Mouse (Mus musculus): Measurements from ENCODE around the gene Upk3bl. TPM values are rescaled to one million over a fixed set of nuclear protein-coding genes. Genes with fewer than 3 reads are reported as not detected.
"Not testable (repeated sequence)": the region's sequence is repeated elsewhere in the genome, so short reads cannot be mapped to it uniquely, and the experiment has no call there.

Upk3bl gene
- polyA plus RNA-seq, 1 experiment from 2014 or later: 4.9 TPM

- H3K9me3 ChIP-seq (replicated peaks): no peaks in the 10 kb centered on the region
- H3K27me3 ChIP-seq (ENCODE audit: low read depth, poor library complexity, severe bottlenecking): peaks cover 7% of the 10 kb centered on the region; the same call in 1 of the 2 replicates
- H3K4me3 ChIP-seq: no peak overlapping the region
- no peak overlapping the region for H3K27ac ChIP-seq
- no peaks in the 10 kb centered on the region for H3K36me3 ChIP-seq
- H3K4me1 ChIP-seq: peaks cover 15% of the 10 kb centered on the region
- DNase-seq (ENCODE audit: low spot score): no peak
- 80% methylated on average over 8 of the region's 8 CpGs for WGBS
These were observed 1.2 kb upstream of the Upk3bl start for GRCm38 (mm10) chr5:136052861-136053655.

GRCm38 (mm10) chr5:136056062-136056461 lies 1.8 kb downstream of the Upk3bl start:
- H3K4me1 ChIP-seq: peaks cover 18% of the 10 kb centered on the region
- H3K9me3 ChIP-seq (replicated peaks): no peaks in the 10 kb centered on the region
- no peak for DNase-seq (ENCODE audit: low spot score)
- no peak overlapping the region for H3K27ac ChIP-seq
- H3K27me3 ChIP-seq (ENCODE audit: low read depth, poor library complexity, severe bottlenecking): peaks cover 28% of the 10 kb centered on the region
- 44% methylated on average over 4 of the region's 4 CpGs for WGBS
- no peaks in the 10 kb centered on the region for H3K36me3 ChIP-seq
- H3K4me3 ChIP-seq: no peak overlapping the region

GRCm38 (mm10) chr5:136057085-136057484 lies 2.8 kb downstream of the Upk3bl start:
- 0 out of 2 replicates have a peak overlapping the region, but pooled peaks have one; percentile 25 for H3K27ac ChIP-seq
- DNase-seq (ENCODE audit: low spot score): no peak

GRCm38 (mm10) chr5:136061567-136061966 lies 7.3 kb downstream of the Upk3bl start:
- 12% methylated on average over 12 of the region's 12 CpGs for WGBS
- Histone ChIP-seq H3K36me3 (no peaks in the 10 kb centered on the region), H3K27ac (no peak overlapping the region), H3K9me3 (replicated peaks) (no peaks in the 10 kb centered on the region), H3K4me1 (peaks cover 8% of the 10 kb centered on the region; the same call in 1 of the 2 replicates), H3K27me3 (ENCODE audit: low read depth, poor library complexity, severe bottlenecking) (peaks cover 29% of the 10 kb centered on the region), H3K4me3 (no peak overlapping the region)
- DNase-seq (ENCODE audit: low spot score): peak; percentile 92

More at GRCm38 (mm10) chr5:136057085-136057484, 2.8 kb downstream of the Upk3bl start:
- H3K4me3 ChIP-seq: no peak overlapping the region
- no peaks in the 10 kb centered on the region for H3K36me3 ChIP-seq
- H3K27me3 ChIP-seq (ENCODE audit: low read depth, poor library complexity, severe bottlenecking): peaks cover 29% of the 10 kb centered on the region
- 25% methylated on average over 8 of the region's 8 CpGs for WGBS
- no peaks in the 10 kb centered on the region for H3K9me3 ChIP-seq (replicated peaks)
- H3K4me1 ChIP-seq: peaks cover 8% of the 10 kb centered on the region; the same call in 1 of the 2 replicates

- H3K4me1 ChIP-seq: 0 out of 2 replicates have a peak, but pooled peaks cover 3% of the 10 kb centered on the region
- no peak overlapping the region for H3K4me3 ChIP-seq
- H3K36me3 ChIP-seq: no peaks in the 10 kb centered on the region
- no peak overlapping the region for H3K27ac ChIP-seq
- 92% methylated on average over 10 of the region's 10 CpGs for WGBS
- DNase-seq (ENCODE audit: low spot score): no peak
- no peaks in the 10 kb centered on the region for H3K9me3 ChIP-seq (replicated peaks)
- peaks cover 23% of the 10 kb centered on the region for H3K27me3 ChIP-seq (ENCODE audit: low read depth, poor library complexity, severe bottlenecking)
These were observed 9.6 kb downstream of the Upk3bl start for GRCm38 (mm10) chr5:136063920-136064319.

GRCm38 (mm10) chr5:136066404-136067148 lies 12.3 kb downstream of the Upk3bl start:
- not testable (repeated sequence) for H3K36me3 ChIP-seq; H3K4me1 ChIP-seq; H3K27ac ChIP-seq; DNase-seq (ENCODE audit: low spot score); H3K27me3 ChIP-seq (ENCODE audit: low read depth, poor library complexity, severe bottlenecking); H3K4me3 ChIP-seq; H3K9me3 ChIP-seq (replicated peaks)
- WGBS: 78% methylated on average over 11 of the region's 11 CpGs

GRCm38 (mm10) chr5:136069411-136069810 lies 15.1 kb downstream of the Upk3bl start:
- H3K4me1 ChIP-seq: no peaks in the 10 kb centered on the region
- H3K36me3 ChIP-seq: no peaks in the 10 kb centered on the region
- no peak for DNase-seq (ENCODE audit: low spot score)
- no peaks in the 10 kb centered on the region for H3K9me3 ChIP-seq (replicated peaks)
- H3K27ac ChIP-seq: no peak overlapping the region
- 0 out of 2 replicates have a peak, but pooled peaks cover 5% of the 10 kb centered on the region for H3K27me3 ChIP-seq (ENCODE audit: low read depth, poor library complexity, severe bottlenecking)
- H3K4me3 ChIP-seq: no peak overlapping the region
- 70% methylated on average over 2 of the region's 2 CpGs for WGBS

GRCm38 (mm10) chr5:136073051-136073450 lies 18.8 kb downstream of the Upk3bl start:
- no peak overlapping the region for H3K27ac ChIP-seq
- H3K36me3 ChIP-seq: no peaks in the 10 kb centered on the region
- WGBS: 68% methylated on average over 6 of the region's 6 CpGs
- no peak for DNase-seq (ENCODE audit: low spot score)
- H3K4me3 ChIP-seq: no peak overlapping the region
- H3K9me3 ChIP-seq (replicated peaks): no peaks in the 10 kb centered on the region
- H3K4me1 ChIP-seq: no peaks in the 10 kb centered on the region
- no peaks in the 10 kb centered on the region for H3K27me3 ChIP-seq (ENCODE audit: low read depth, poor library complexity, severe bottlenecking)

- H3K27ac ChIP-seq: no peak overlapping the region
- no peaks in the 10 kb centered on the region for H3K27me3 ChIP-seq (ENCODE audit: low read depth, poor library complexity, severe bottlenecking)
- no peaks in the 10 kb centered on the region for H3K9me3 ChIP-seq (replicated peaks)
- H3K4me1 ChIP-seq: no peaks in the 10 kb centered on the region
- H3K4me3 ChIP-seq: no peak overlapping the region
- no peaks in the 10 kb centered on the region for H3K36me3 ChIP-seq
- DNase-seq (ENCODE audit: low spot score): no peak
- 65% methylated on average over 11 of the region's 11 CpGs for WGBS
These were observed 19.2 kb downstream of the Upk3bl start for GRCm38 (mm10) chr5:136073526-136073925.

- Histone ChIP-seq H3K4me1 (no peaks in the 10 kb centered on the region), H3K27ac (no peak overlapping the region), H3K9me3 (replicated peaks) (no peaks in the 10 kb centered on the region), H3K27me3 (ENCODE audit: low read depth, poor library complexity, severe bottlenecking) (no peaks in the 10 kb centered on the region), H3K36me3 (no peaks in the 10 kb centered on the region), H3K4me3 (no peak overlapping the region)
- 91% methylated on average over 5 of the region's 5 CpGs for WGBS
- DNase-seq (ENCODE audit: low spot score): no peak
These were observed 20.8 kb downstream of the Upk3bl start for GRCm38 (mm10) chr5:136075076-136075475.

GRCm38 (mm10) chr5:136076284-136076683 lies 22.0 kb downstream of the Upk3bl start:
- Histone ChIP-seq H3K4me1 (no peaks in the 10 kb centered on the region), H3K36me3 (no peaks in the 10 kb centered on the region), H3K4me3 (no peak overlapping the region), H3K27ac (no peak overlapping the region), H3K27me3 (ENCODE audit: low read depth, poor library complexity, severe bottlenecking) (no peaks in the 10 kb centered on the region), H3K9me3 (replicated peaks) (no peaks in the 10 kb centered on the region)
- DNase-seq (ENCODE audit: low spot score): no peak
- 73% methylated on average over 7 of the region's 7 CpGs for WGBS

GRCm38 (mm10) chr5:136077001-136077550 lies 22.8 kb downstream of the Upk3bl start:
- no peaks in the 10 kb centered on the region for H3K36me3 ChIP-seq
- H3K27ac ChIP-seq: no peak overlapping the region
- no peaks in the 10 kb centered on the region for H3K4me1 ChIP-seq
- DNase-seq (ENCODE audit: low spot score): no peak
- WGBS: 90% methylated on average over 9 of the region's 9 CpGs
- no peaks in the 10 kb centered on the region for H3K27me3 ChIP-seq (ENCODE audit: low read depth, poor library complexity, severe bottlenecking)
- H3K9me3 ChIP-seq (replicated peaks): no peaks in the 10 kb centered on the region
- H3K4me3 ChIP-seq: no peak overlapping the region

- H3K9me3 ChIP-seq (replicated peaks): no peaks in the 10 kb centered on the region
- peaks cover under 1% of the 10 kb centered on the region; the same call in 1 of the 2 replicates for H3K4me1 ChIP-seq
- DNase-seq (ENCODE audit: low spot score): no peak
- 95% methylated on average over 5 of the region's 5 CpGs for WGBS
- H3K4me3 ChIP-seq: no peak overlapping the region
- no peak overlapping the region for H3K27ac ChIP-seq
- 0 out of 2 replicates have a peak, but pooled peaks cover 4% of the 10 kb centered on the region for H3K27me3 ChIP-seq (ENCODE audit: low read depth, poor library complexity, severe bottlenecking)
- H3K36me3 ChIP-seq: no peaks in the 10 kb centered on the region
These were observed 23.8 kb downstream of the Upk3bl start for GRCm38 (mm10) chr5:136078136-136078535.

Data from limb, embryonic 10.5 days (tissue).